Mouse (Mus musculus) thymus, adult 2 months (tissue): ENCODE results near the gene Celf2.

ENCODE experiments used
- CTCF ChIP-seq: fragments of 200-500 bp; IDR thresholded peaks from 2 replicates; pipeline ENCODE4 v1.5.1; 2012; ENCODE audit warnings: mild to moderate bottlenecking, control low read depth, low read length, moderate library complexity, borderline replicate concordance; ENCODE audit not compliant: control insufficient read depth, poor library complexity, insufficient read depth; ENCODE audit errors: extremely low read depth
- POLR2A ChIP-seq: fragments of 200-500 bp; IDR thresholded peaks from 2 replicates; pipeline ENCODE4 v1.6.1; 2012; ENCODE audit warnings: mild to moderate bottlenecking, low read length, control low read depth, moderate library complexity; ENCODE audit not compliant: control insufficient read depth, poor library complexity, insufficient read depth; ENCODE audit errors: extremely low read depth

DNA sequence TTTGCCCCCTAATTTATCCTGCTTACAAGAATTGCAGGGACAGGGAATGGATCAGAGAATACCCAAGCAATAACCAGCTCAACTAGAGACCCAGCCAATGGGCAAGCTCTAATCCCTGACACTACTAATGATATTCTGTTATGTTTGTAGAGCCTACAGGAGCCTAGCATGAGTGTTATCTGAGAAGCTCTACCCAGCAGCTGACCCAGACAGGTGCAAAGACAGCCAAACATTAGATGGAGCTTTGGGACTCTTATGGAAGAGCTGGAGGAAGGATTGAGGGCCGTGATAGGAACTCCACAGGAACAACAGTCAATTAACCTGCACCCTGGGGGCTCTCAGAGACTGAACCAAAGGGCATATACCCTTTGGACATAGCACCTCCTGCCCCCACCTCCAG, 857.7 kb downstream of the Celf2 start:
- TF ChIP-seq CTCF (no peak), POLR2A (no peak)
